Mouse (Mus musculus): ENCODE measurements around the gene Kdelr2. TPM values are rescaled to one million over a fixed set of nuclear protein-coding genes. Genes with fewer than 3 reads are reported as not detected.

The Kdelr2 gene
- polyA plus RNA-seq, 1 experiment from 2014 or later = 254 TPM

DNA sequence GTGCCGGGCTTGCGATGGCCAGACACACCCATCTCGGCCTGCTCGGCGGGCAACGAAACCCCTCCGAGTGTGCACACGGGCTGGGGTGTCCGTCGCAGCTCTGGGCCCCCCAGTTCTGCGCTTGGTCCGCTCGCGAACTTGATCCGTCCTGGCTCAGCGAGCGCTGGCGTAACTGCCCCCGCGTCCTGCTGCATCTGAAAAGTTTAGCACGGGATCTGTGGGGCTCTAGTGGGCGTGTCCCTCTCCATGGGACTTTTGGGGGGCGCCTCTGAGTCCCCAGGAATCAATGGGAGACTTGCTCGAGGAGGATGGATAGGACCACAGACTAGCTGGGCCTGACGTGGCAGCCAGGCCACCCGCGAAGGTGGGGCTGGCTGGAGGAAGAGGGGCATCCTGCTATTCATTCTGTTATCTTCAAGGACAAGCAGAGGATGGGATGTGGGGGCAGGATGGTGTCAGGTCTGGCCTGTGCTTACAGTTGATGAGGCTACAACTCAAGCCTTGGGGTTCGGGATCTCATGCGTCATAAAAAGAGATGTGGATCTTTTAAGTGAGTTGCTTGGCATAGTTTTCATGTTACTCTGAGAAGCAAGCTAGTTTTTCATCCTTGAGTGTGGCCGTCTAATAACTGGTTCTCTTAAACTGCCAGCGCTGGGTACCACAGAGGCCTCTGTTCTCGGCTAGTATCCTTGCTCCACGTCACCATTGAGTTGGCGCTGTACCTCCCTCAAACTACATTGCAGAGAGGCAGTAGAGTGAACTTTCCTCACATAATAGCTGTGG is 701 bp downstream of the Kdelr2 start:
- Histone ChIP-seq H3K4me2 (ENCODE audit: low read length) (peak overlapping the region; percentile 85), H3K9me3 (ENCODE audit: control insufficient read depth, low read length) (no peaks in the 10 kb centered on the region), H3K4me3 (ENCODE audit: control insufficient read depth in 1 of 2, insufficient read depth in 1 of 2, low read depth in 1 of 2, low read length in 2 of 2) (peak overlapping the region; percentile 90 to 91), H3K27ac (replicated peaks in 1 of 2; ENCODE audit: control insufficient read depth in 1 of 2, insufficient read depth in 1 of 2, low read depth in 2 of 2, low read length in 2 of 2) (peak overlapping the region; percentile 78 to 82), H3K9ac (ENCODE audit: low read length) (peak overlapping the region; percentile 89), H3K4me1 (ENCODE audit: control insufficient read depth in 2 of 2, insufficient read depth in 2 of 2, low read length in 2 of 2) (peaks cover 13 to 27% of the 10 kb centered on the region in 2 experiments), H3K36me3 (ENCODE audit: control insufficient read depth, insufficient read depth, low read length) (peaks cover 36% of the 10 kb centered on the region), H3K27me3 (ENCODE audit: control insufficient read depth, insufficient read depth, low read length) (no peaks in the 10 kb centered on the region)
- ATAC-seq (ENCODE audit: insufficient number of reproducible peaks, insufficient read depth, low FRiP score, low read depth) = peak; percentile 41
- WGBS = 3% methylated on average over 34 of the region's 34 CpGs

DNA sequence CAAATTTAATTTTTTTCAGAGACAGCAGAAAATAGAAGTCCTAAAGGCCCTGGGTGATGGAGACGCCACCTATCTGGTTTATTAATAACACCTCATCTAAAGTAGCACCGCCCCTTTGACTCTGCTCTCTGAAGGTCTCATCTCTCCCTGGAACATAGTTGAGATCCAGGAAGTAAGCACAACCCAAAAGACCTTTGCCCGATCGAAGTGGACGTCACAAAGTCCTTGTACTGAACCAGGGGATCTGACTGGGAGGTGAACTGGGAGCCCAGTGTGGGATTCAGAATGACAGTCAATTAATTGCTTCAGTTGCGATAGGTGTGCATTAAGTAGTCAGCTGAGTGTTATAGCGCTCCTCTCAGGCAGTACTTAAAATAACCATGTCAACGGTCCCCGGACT is 1.6 kb downstream of the Kdelr2 start:
- Histone ChIP-seq H3K4me3 (ENCODE audit: control insufficient read depth in 1 of 2, insufficient read depth in 1 of 2, low read depth in 1 of 2, low read length in 2 of 2) (peak overlapping the region in 1 of 2 experiments; percentile 90; a peak in 2 of 4 replicates), H3K27ac (replicated peaks in 1 of 2; ENCODE audit: control insufficient read depth in 1 of 2, insufficient read depth in 1 of 2, low read depth in 2 of 2, low read length in 2 of 2) (no peak overlapping the region), H3K9ac (ENCODE audit: low read length) (peak overlapping the region; percentile 36; the same call in 1 of the 2 replicates), H3K9me3 (ENCODE audit: control insufficient read depth, low read length) (no peaks in the 10 kb centered on the region), H3K4me1 (ENCODE audit: control insufficient read depth in 2 of 2, insufficient read depth in 2 of 2, low read length in 2 of 2) (peaks cover 13 to 31% of the 10 kb centered on the region in 2 experiments), H3K27me3 (ENCODE audit: control insufficient read depth, insufficient read depth, low read length) (no peaks in the 10 kb centered on the region), H3K4me2 (ENCODE audit: low read length) (peak overlapping the region; percentile 85), H3K36me3 (ENCODE audit: control insufficient read depth, insufficient read depth, low read length) (peaks cover 42% of the 10 kb centered on the region)
- ATAC-seq (ENCODE audit: insufficient number of reproducible peaks, insufficient read depth, low FRiP score, low read depth) = no peak
- 70% methylated on average over 9 of the region's 9 CpGs for WGBS

DNA sequence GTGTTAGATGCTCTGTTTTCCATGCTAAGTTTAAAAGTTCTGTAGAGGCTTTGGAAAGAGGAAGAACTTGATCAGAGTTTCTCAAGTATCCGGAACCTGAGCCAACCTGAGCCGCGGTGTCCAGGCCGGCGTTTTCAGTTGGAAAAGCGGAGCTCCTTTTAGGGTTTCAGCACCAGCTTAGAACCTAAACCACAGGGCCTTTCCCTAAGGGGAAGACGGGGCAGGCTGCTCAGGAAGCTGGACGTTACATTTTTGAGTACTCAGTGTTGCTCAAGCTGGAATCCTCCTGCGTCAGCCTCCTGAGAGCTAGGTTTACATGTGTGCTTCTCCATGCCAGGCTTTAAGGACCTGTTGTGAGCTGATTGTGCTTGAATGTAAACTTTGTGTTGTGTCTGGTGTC is 2.9 kb downstream of the Kdelr2 start:
- Histone ChIP-seq H3K4me2 (ENCODE audit: low read length) (no peak overlapping the region), H3K9ac (ENCODE audit: low read length) (no peak overlapping the region), H3K9me3 (ENCODE audit: control insufficient read depth, low read length) (no peaks in the 10 kb centered on the region), H3K4me1 (ENCODE audit: control insufficient read depth in 2 of 2, insufficient read depth in 2 of 2, low read length in 2 of 2) (peaks cover 13 to 32% of the 10 kb centered on the region in 2 experiments), H3K4me3 (ENCODE audit: control insufficient read depth in 1 of 2, insufficient read depth in 1 of 2, low read depth in 1 of 2, low read length in 2 of 2) (no peak overlapping the region), H3K27me3 (ENCODE audit: control insufficient read depth, insufficient read depth, low read length) (no peaks in the 10 kb centered on the region), H3K27ac (replicated peaks in 1 of 2; ENCODE audit: control insufficient read depth in 1 of 2, insufficient read depth in 1 of 2, low read depth in 2 of 2, low read length in 2 of 2) (no peak overlapping the region), H3K36me3 (ENCODE audit: control insufficient read depth, insufficient read depth, low read length) (peaks cover 45% of the 10 kb centered on the region)
- 89% methylated on average over 9 of the region's 9 CpGs for WGBS
- no peak for ATAC-seq (ENCODE audit: insufficient number of reproducible peaks, insufficient read depth, low FRiP score, low read depth)

DNA sequence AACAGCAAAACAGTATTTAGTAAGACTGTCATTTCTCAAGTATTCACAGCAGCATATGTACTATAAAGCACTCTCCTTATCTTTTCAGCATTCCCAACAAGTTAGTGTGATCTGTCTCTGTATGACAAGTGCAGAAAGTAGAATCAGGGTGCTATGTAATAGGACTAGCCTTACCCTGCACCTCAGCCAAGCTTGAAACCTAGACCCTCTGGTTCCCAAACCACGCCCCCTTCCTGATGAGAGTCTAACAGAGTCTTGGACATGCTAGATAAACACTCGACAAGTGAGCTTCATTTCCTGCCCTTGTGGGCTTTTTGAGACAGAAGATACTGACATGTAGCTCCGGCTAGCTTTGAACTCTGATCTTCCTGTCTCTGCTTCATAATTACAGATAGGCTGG is 5.6 kb downstream of the Kdelr2 start:
- Histone ChIP-seq H3K9me3 (ENCODE audit: control insufficient read depth, low read length) (no peaks in the 10 kb centered on the region), H3K27me3 (ENCODE audit: control insufficient read depth, insufficient read depth, low read length) (no peaks in the 10 kb centered on the region), H3K9ac (ENCODE audit: low read length) (no peak overlapping the region), H3K36me3 (ENCODE audit: control insufficient read depth, insufficient read depth, low read length) (peaks cover 64% of the 10 kb centered on the region), H3K4me1 (ENCODE audit: control insufficient read depth in 2 of 2, insufficient read depth in 2 of 2, low read length in 2 of 2) (peaks cover 11 to 30% of the 10 kb centered on the region in 2 experiments), H3K4me3 (ENCODE audit: control insufficient read depth in 1 of 2, insufficient read depth in 1 of 2, low read depth in 1 of 2, low read length in 2 of 2) (no peak overlapping the region), H3K4me2 (ENCODE audit: low read length) (no peak overlapping the region), H3K27ac (replicated peaks in 1 of 2; ENCODE audit: control insufficient read depth in 1 of 2, insufficient read depth in 1 of 2, low read depth in 2 of 2, low read length in 2 of 2) (no peak overlapping the region)
- 49% methylated on average over 3 of the region's 3 CpGs for WGBS
- ATAC-seq (ENCODE audit: insufficient number of reproducible peaks, insufficient read depth, low FRiP score, low read depth) = peak; percentile 46; the same call in 1 of the 2 replicates

DNA sequence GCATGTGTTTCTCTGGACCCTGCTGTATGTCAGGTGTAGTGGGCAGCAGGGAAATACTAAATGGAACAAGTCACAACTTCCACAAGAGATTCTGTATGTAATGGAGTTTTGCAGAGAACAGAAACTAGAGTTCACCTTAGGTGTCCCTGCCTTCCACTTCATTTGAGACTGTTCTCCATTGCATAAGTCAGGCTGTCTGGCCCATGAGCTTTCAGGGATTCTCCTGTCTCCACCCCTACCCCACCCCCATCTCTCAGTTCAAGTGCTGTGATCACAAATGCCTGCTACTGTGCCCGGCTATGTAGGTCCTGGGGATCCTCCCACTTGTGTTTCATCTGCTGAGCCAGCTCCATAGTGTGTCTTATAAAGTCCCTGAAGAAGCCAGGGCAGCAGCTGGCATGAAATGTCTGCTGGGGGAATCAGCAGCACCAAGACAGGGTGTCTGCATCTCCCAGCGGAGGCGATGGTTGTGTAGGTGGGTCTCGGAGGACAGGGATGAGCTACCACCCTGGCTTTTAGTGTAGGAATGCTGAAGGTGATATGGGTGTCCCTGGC is 7.3 kb downstream of the Kdelr2 start:
- Histone ChIP-seq H3K9me3 (ENCODE audit: control insufficient read depth, low read length) (no peaks in the 10 kb centered on the region), H3K4me2 (ENCODE audit: low read length) (no peak overlapping the region), H3K27me3 (ENCODE audit: control insufficient read depth, insufficient read depth, low read length) (no peaks in the 10 kb centered on the region), H3K36me3 (ENCODE audit: control insufficient read depth, insufficient read depth, low read length) (peaks cover 67% of the 10 kb centered on the region), H3K4me3 (ENCODE audit: control insufficient read depth in 1 of 2, insufficient read depth in 1 of 2, low read depth in 1 of 2, low read length in 2 of 2) (no peak overlapping the region), H3K4me1 (ENCODE audit: control insufficient read depth in 2 of 2, insufficient read depth in 2 of 2, low read length in 2 of 2) (peaks cover 4 to 18% of the 10 kb centered on the region in 2 experiments), H3K9ac (ENCODE audit: low read length) (no peak overlapping the region), H3K27ac (replicated peaks in 1 of 2; ENCODE audit: control insufficient read depth in 1 of 2, insufficient read depth in 1 of 2, low read depth in 2 of 2, low read length in 2 of 2) (no peak overlapping the region)
- 77% methylated on average over 4 of the region's 4 CpGs for WGBS
- no peak for ATAC-seq (ENCODE audit: insufficient number of reproducible peaks, insufficient read depth, low FRiP score, low read depth)

GRCm38 (mm10) chr5:143421484-143421883 is 17.8 kb downstream of the Kdelr2 start:
- no peaks in the 10 kb centered on the region for H3K9me3 ChIP-seq (ENCODE audit: control insufficient read depth, low read length)
- H3K27me3 ChIP-seq (ENCODE audit: control insufficient read depth, insufficient read depth, low read length) = no peaks in the 10 kb centered on the region
- no peak overlapping the region for H3K27ac ChIP-seq (replicated peaks in 1 of 2; ENCODE audit: control insufficient read depth in 1 of 2, insufficient read depth in 1 of 2, low read depth in 2 of 2, low read length in 2 of 2)
- no peak overlapping the region for H3K4me3 ChIP-seq (ENCODE audit: control insufficient read depth in 1 of 2, insufficient read depth in 1 of 2, low read depth in 1 of 2, low read length in 2 of 2)
- no peaks in the 10 kb centered on the region for H3K4me1 ChIP-seq (ENCODE audit: control insufficient read depth in 2 of 2, insufficient read depth in 2 of 2, low read length in 2 of 2)
- H3K4me2 ChIP-seq (ENCODE audit: low read length) = no peak overlapping the region
- H3K36me3 ChIP-seq (ENCODE audit: control insufficient read depth, insufficient read depth, low read length) = peaks cover 68% of the 10 kb centered on the region
- H3K9ac ChIP-seq (ENCODE audit: low read length) = no peak overlapping the region
- no peak for ATAC-seq (ENCODE audit: insufficient number of reproducible peaks, insufficient read depth, low FRiP score, low read depth)
- WGBS = 71% methylated on average over 4 of the region's 4 CpGs

DNA sequence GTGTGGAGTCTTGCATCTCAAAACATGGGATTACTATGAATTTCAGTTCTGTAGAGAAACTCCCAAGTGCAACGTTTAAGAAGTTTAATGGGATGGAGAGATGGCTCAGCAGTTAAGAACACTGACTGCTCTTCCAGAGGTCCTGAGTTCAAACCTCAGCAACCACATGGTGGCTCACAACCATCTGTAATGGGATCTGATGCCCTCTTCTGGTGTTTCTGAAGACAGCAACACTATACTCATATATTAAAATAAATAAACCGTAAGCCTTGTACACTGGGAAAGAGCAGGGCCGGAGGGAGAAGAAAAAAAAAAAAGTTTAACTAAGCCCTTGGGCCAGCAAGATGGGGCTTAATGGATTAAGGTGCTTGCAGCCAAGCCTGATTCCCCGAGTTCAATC is 19.4 kb downstream of the Kdelr2 start:
- H3K4me1 ChIP-seq (ENCODE audit: control insufficient read depth in 2 of 2, insufficient read depth in 2 of 2, low read length in 2 of 2) = no peaks in the 10 kb centered on the region
- 86% methylated on average over 4 of the region's 4 CpGs for WGBS
- H3K4me2 ChIP-seq (ENCODE audit: low read length) = no peak overlapping the region
- H3K9me3 ChIP-seq (ENCODE audit: control insufficient read depth, low read length) = no peaks in the 10 kb centered on the region
- H3K9ac ChIP-seq (ENCODE audit: low read length) = no peak overlapping the region
- no peak overlapping the region for H3K4me3 ChIP-seq (ENCODE audit: control insufficient read depth in 1 of 2, insufficient read depth in 1 of 2, low read depth in 1 of 2, low read length in 2 of 2)
- H3K27me3 ChIP-seq (ENCODE audit: control insufficient read depth, insufficient read depth, low read length) = no peaks in the 10 kb centered on the region
- H3K27ac ChIP-seq (replicated peaks in 1 of 2; ENCODE audit: control insufficient read depth in 1 of 2, insufficient read depth in 1 of 2, low read depth in 2 of 2, low read length in 2 of 2) = no peak overlapping the region
- H3K36me3 ChIP-seq (ENCODE audit: control insufficient read depth, insufficient read depth, low read length) = peaks cover 53% of the 10 kb centered on the region
- no peak for ATAC-seq (ENCODE audit: insufficient number of reproducible peaks, insufficient read depth, low FRiP score, low read depth)

All from heart, embryonic 14.5 days (tissue).